Mouse (Mus musculus): ENCODE data around the gene Nup107. TPM values are rescaled to one million over a fixed set of nuclear protein-coding genes. Genes with fewer than 3 reads are reported as not detected.
A peak's percentile ranks its signal among the peaks of the same experiment; 100 is the strongest.

The Nup107 gene
- polyA plus RNA-seq (2015; fragmentation: Nextera tagmentation; extraction: Ambion mirVana): 33.7 and 34.7 TPM in 2 replicates

- Histone ChIP-seq H3K27me3 (replicated peaks) (no peaks in the 10 kb centered on the region), H3K4me3 (peak within 1 kb of the TSS; percentile 90), H3K4me2 (peak within 1 kb of the TSS; percentile 74), H3K36me3 (replicated peaks) (no peaks in the 10 kb centered on the region; the same call in 1 of the 2 replicates), H3K9me3 (no peaks in the 10 kb centered on the region), H3K4me1 (peaks cover 22% of the 10 kb centered on the region), H3K27ac (peak within 1 kb of the TSS; percentile 77), H3K9ac (peak within 1 kb of the TSS; percentile 66)
- under 1% methylated on average over 75 of the region's 75 CpGs for WGBS
- peak; percentile 97 for ATAC-seq (replicated peaks)
Observed at GRCm38 (mm10) chr10:117792141-117793091, at the start of gene Nup107. Gene Nup107 (minus strand): TSS chr10:117792705.

GRCm38 (mm10) chr10:117841765-117842164, 49.3 kb upstream of the Nup107 start:
- H3K4me1 ChIP-seq: peaks cover 23% of the 10 kb centered on the region
- no peak for ATAC-seq (replicated peaks)
- no peaks in the 10 kb centered on the region for H3K36me3 ChIP-seq (replicated peaks)

GRCm38 (mm10) chr10:117840431-117840995, 48.0 kb upstream of the Nup107 start:
- Histone ChIP-seq H3K9ac (no peak overlapping the region), H3K4me3 (no peak overlapping the region), H3K9me3 (no peaks in the 10 kb centered on the region), H3K4me1 (peaks cover 18% of the 10 kb centered on the region), H3K27me3 (replicated peaks) (no peaks in the 10 kb centered on the region), H3K27ac (no peak overlapping the region), H3K4me2 (no peak overlapping the region), H3K36me3 (replicated peaks) (no peaks in the 10 kb centered on the region)
- no peak for ATAC-seq (replicated peaks)
- WGBS: 93% methylated on average over 5 of the region's 5 CpGs

More at GRCm38 (mm10) chr10:117841765-117842164, 49.3 kb upstream of the Nup107 start:
- no peaks in the 10 kb centered on the region for H3K9me3 ChIP-seq
- H3K27me3 ChIP-seq (replicated peaks): no peaks in the 10 kb centered on the region
- H3K4me2 ChIP-seq: no peak overlapping the region
- H3K4me3 ChIP-seq: no peak overlapping the region
- WGBS: 82% methylated on average over 1 of the region's 1 CpGs
- no peak overlapping the region for H3K27ac ChIP-seq
- H3K9ac ChIP-seq: no peak overlapping the region

GRCm38 (mm10) chr10:117839737-117840136, 47.2 kb upstream of the Nup107 start:
- Histone ChIP-seq H3K27ac (no peak overlapping the region), H3K4me2 (no peak overlapping the region), H3K4me3 (no peak overlapping the region), H3K4me1 (peaks cover 19% of the 10 kb centered on the region), H3K27me3 (replicated peaks) (no peaks in the 10 kb centered on the region), H3K36me3 (replicated peaks) (no peaks in the 10 kb centered on the region), H3K9ac (no peak overlapping the region), H3K9me3 (no peaks in the 10 kb centered on the region)
- ATAC-seq (replicated peaks): no peak
- 94% methylated on average over 3 of the region's 3 CpGs for WGBS

GRCm38 (mm10) chr10:117838924-117839323, 46.4 kb upstream of the Nup107 start:
- no peaks in the 10 kb centered on the region for H3K36me3 ChIP-seq (replicated peaks)
- H3K27ac ChIP-seq: no peak overlapping the region
- H3K4me2 ChIP-seq: no peak overlapping the region
- no peak overlapping the region for H3K9ac ChIP-seq
- H3K27me3 ChIP-seq (replicated peaks): no peaks in the 10 kb centered on the region
- no peaks in the 10 kb centered on the region for H3K9me3 ChIP-seq
- no peak overlapping the region for H3K4me3 ChIP-seq
- peaks cover 13% of the 10 kb centered on the region for H3K4me1 ChIP-seq
- WGBS: 90% methylated on average over 3 of the region's 3 CpGs
- no peak for ATAC-seq (replicated peaks)

DNA sequence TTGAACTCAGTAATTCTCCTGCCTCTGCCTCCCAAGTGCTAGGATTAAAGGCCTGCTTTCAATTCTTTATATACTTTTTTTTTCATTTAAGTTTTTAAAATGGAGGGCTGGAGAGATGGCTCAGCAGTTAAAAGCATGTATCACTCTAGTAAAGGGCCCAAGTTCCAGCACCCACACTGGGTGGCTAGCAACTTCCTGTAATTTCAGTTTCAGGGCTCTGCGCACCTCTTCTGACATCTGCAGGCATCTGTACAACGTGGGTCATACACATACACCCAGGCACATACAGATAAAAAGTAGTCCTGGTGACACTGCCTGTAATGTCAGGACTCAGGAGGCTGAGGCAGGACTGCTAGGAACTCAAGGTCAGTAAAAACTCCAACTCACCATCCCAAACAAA, 43.8 kb upstream of the Nup107 start:
- no peak overlapping the region for H3K9ac ChIP-seq
- no peak overlapping the region for H3K4me2 ChIP-seq
- ATAC-seq (replicated peaks): no peak
- peaks cover 2% of the 10 kb centered on the region; the same call in 1 of the 2 replicates for H3K4me1 ChIP-seq
- H3K27me3 ChIP-seq (replicated peaks): no peaks in the 10 kb centered on the region
- no peak overlapping the region for H3K4me3 ChIP-seq
- 85% methylated on average over 2 of the region's 2 CpGs for WGBS
- H3K27ac ChIP-seq: no peak overlapping the region
- no peaks in the 10 kb centered on the region for H3K36me3 ChIP-seq (replicated peaks)
- no peaks in the 10 kb centered on the region for H3K9me3 ChIP-seq

DNA sequence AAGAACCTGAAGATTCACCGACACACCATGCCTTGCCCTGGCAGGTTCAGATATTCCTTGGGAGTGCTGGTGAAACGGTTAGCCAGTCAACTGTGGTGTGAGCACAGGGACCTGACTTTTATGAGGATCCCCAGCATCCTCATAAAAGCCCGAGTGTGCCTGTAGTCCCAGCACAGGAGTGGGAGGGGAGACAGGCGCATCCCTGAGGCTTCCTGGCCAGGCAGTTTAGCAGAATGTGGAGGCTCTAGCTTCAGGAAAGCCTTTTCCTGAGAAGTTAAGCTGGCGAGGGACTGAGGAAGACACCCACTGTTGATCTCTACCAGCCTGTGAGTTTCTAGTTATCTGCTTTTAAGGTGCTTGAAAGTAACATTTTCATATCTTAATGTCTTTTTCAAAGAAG, 42.9 kb upstream of the Nup107 start:
- Histone ChIP-seq H3K36me3 (replicated peaks) (no peaks in the 10 kb centered on the region), H3K4me3 (no peak overlapping the region), H3K27ac (no peak overlapping the region), H3K9me3 (no peaks in the 10 kb centered on the region), H3K4me2 (no peak overlapping the region), H3K9ac (no peak overlapping the region), H3K4me1 (peaks cover 2% of the 10 kb centered on the region; the same call in 1 of the 2 replicates), H3K27me3 (replicated peaks) (no peaks in the 10 kb centered on the region)
- ATAC-seq (replicated peaks): no peak
- 72% methylated on average over 5 of the region's 5 CpGs for WGBS

GRCm38 (mm10) chr10:117830797-117831196, 38.3 kb upstream of the Nup107 start:
- WGBS: 92% methylated on average over 3 of the region's 3 CpGs
- H3K4me3 ChIP-seq: no peak overlapping the region
- no peak overlapping the region for H3K4me2 ChIP-seq
- H3K9ac ChIP-seq: no peak overlapping the region
- no peaks in the 10 kb centered on the region for H3K9me3 ChIP-seq
- H3K27ac ChIP-seq: no peak overlapping the region
- H3K36me3 ChIP-seq (replicated peaks): no peaks in the 10 kb centered on the region
- ATAC-seq (replicated peaks): no peak
- H3K27me3 ChIP-seq (replicated peaks): no peaks in the 10 kb centered on the region
- H3K4me1 ChIP-seq: peaks cover 2% of the 10 kb centered on the region; the same call in 1 of the 2 replicates

- no peaks in the 10 kb centered on the region for H3K9me3 ChIP-seq
- 92% methylated on average over 7 of the region's 7 CpGs for WGBS
- no peak overlapping the region for H3K9ac ChIP-seq
- H3K4me1 ChIP-seq: peaks cover 3% of the 10 kb centered on the region; the same call in 1 of the 2 replicates
- H3K27ac ChIP-seq: no peak overlapping the region
- ATAC-seq (replicated peaks): no peak
- no peaks in the 10 kb centered on the region for H3K27me3 ChIP-seq (replicated peaks)
- H3K4me3 ChIP-seq: no peak overlapping the region
- no peak overlapping the region for H3K4me2 ChIP-seq
- H3K36me3 ChIP-seq (replicated peaks): no peaks in the 10 kb centered on the region
Observed at GRCm38 (mm10) chr10:117829472-117830155, 37.1 kb upstream of the Nup107 start.

DNA sequence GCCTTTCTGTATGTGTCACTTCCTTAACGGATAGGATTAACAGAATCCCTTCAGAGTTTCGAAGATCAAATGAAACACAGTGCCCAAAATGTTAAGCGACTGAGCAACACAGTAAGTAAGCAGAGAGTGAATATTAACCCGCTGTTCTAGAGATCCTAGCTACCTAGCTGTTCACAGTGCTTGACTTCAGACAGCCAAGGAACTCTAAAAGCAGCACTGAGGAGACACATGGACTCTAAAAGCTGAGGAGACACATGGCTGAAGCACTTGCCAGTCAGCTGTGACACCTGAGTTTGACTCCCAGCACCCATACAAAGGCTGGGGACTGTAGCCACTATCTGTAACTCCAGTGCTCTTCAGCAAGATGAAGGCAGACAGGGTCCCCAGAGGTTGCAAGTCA, 36.5 kb upstream of the Nup107 start:
- Histone ChIP-seq H3K4me1 (peaks cover 3% of the 10 kb centered on the region; the same call in 1 of the 2 replicates), H3K4me3 (no peak overlapping the region), H3K36me3 (replicated peaks) (no peaks in the 10 kb centered on the region), H3K9ac (no peak overlapping the region), H3K27me3 (replicated peaks) (no peaks in the 10 kb centered on the region), H3K27ac (no peak overlapping the region), H3K4me2 (no peak overlapping the region), H3K9me3 (no peaks in the 10 kb centered on the region)
- 70% methylated on average over 4 of the region's 4 CpGs for WGBS
- no peak for ATAC-seq (replicated peaks)

DNA sequence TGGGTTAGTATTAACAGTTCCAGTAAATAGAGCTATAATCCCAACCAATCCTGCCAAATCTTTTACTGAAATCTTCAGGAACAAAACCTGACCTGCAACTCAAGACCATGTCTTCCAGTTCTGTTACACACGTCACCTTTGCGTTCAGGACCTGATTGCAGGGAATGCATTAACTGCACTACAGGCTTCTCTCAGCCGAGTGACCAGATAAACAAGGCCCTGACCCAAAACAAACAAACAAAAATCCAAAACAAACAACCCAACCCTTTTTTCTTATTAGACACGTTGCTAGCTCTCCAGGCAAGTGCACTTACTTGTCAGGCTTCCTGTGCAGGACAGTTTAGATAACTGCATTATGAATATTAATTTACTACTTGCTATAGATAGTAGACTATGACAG, 36.0 kb upstream of the Nup107 start:
- Histone ChIP-seq H3K9ac (no peak overlapping the region), H3K36me3 (replicated peaks) (no peaks in the 10 kb centered on the region)
- ATAC-seq (replicated peaks): no peak

DNA sequence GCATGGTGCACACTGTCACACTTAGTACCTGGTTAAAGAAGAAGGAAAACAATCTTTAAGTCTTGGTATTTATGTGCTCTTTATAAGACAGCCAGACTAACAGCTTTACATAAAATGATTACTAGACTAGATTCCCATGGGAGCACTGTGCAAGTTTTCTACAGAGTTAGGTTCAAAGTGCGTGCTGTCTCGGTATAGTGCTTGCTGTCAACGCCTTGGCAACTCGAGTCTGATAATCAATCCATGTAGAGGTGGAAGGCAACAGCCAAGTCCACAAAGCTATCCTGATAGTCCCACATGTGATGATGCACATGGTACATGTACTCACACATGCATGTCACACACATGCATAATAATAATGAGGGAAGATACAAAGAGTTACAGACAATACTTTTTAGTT, 32.1 kb upstream of the Nup107 start:
- no peaks in the 10 kb centered on the region for H3K9me3 ChIP-seq
- H3K4me2 ChIP-seq: no peak overlapping the region
- no peaks in the 10 kb centered on the region for H3K27me3 ChIP-seq (replicated peaks)
- H3K9ac ChIP-seq: no peak overlapping the region
- H3K36me3 ChIP-seq (replicated peaks): peaks cover 19% of the 10 kb centered on the region
- WGBS: 80% methylated on average over 4 of the region's 4 CpGs
- H3K4me3 ChIP-seq: no peak overlapping the region
- ATAC-seq (replicated peaks): no peak
- H3K4me1 ChIP-seq: peaks cover 3% of the 10 kb centered on the region; the same call in 1 of the 2 replicates
- H3K27ac ChIP-seq: no peak overlapping the region

More for the DNA sequence above, 36.0 kb upstream of the Nup107 start:
- Histone ChIP-seq H3K27ac (no peak overlapping the region), H3K4me2 (no peak overlapping the region), H3K4me1 (peaks cover 3% of the 10 kb centered on the region; the same call in 1 of the 2 replicates), H3K4me3 (no peak overlapping the region), H3K9me3 (no peaks in the 10 kb centered on the region), H3K27me3 (replicated peaks) (no peaks in the 10 kb centered on the region)
- WGBS: 76% methylated on average over 4 of the region's 4 CpGs
